Mouse (Mus musculus) neural tube, embryonic 15.5 days (tissue): Measurements from ENCODE around the gene Cryaa. TPM values are rescaled to one million over a fixed set of nuclear protein-coding genes. Genes with fewer than 3 reads are reported as not detected.
"Not testable (repeated sequence)": the region's sequence is repeated elsewhere in the genome, so short reads cannot be mapped to it uniquely, and the experiment has no call there.

Experiments used
- ATAC-seq: fragments of 200-750 bp; cut with Nextera tagmentation; 2 replicates; pipeline ENCODE4 v1.8.0; 2017; ENCODE audit warnings: mild to moderate bottlenecking, moderate TSS enrichment, moderate library complexity; ENCODE audit not compliant: low FRiP score
- H3K27ac ChIP-seq: fragments of 300-500 bp; sonication (generic); replicated peaks from 2 replicates; pipeline ENCODE4 v1.5.1; 2015; ENCODE audit warnings: mild to moderate bottlenecking, inconsistent platforms
- H3K27me3 ChIP-seq: fragments of 300-500 bp; sonication (generic); replicated peaks from 2 replicates; pipeline ENCODE4 v1.6.1; 2015; ENCODE audit warnings: inconsistent platforms
- H3K36me3 ChIP-seq: fragments of 300-500 bp; sonication (generic); 2 replicates; pipeline ENCODE4 v1.6.1; 2015; ENCODE audit warnings: inconsistent platforms
- H3K4me1 ChIP-seq: fragments of 300-500 bp; sonication (generic); 2 replicates; pipeline ENCODE4 v1.6.1; 2015; ENCODE audit warnings: inconsistent platforms
- H3K4me2 ChIP-seq: fragments of 300-500 bp; sonication (generic); 2 replicates; pipeline ENCODE4 v1.6.1; 2015; ENCODE audit warnings: inconsistent platforms, mild to moderate bottlenecking, moderate library complexity
- H3K4me3 ChIP-seq: fragments of 300-500 bp; sonication (generic); replicated peaks from 2 replicates; pipeline ENCODE4 v1.5.1; 2015; ENCODE audit warnings: mild to moderate bottlenecking, inconsistent platforms
- H3K9ac ChIP-seq: fragments of 300-500 bp; sonication (generic); replicated peaks from 2 replicates; pipeline ENCODE4 v1.6.1; 2015; ENCODE audit warnings: mild to moderate bottlenecking, inconsistent platforms
- H3K9me3 ChIP-seq: fragments of 300-500 bp; sonication (generic); replicated peaks from 2 replicates; pipeline ENCODE4 v1.6.1; 2016; ENCODE audit warnings: inconsistent platforms
- WGBS: fragments of 180-500 bp; shearing (Covaris S2); methylation state at CpG from one replicate; pipeline ENCODE4 v1.1.7; 2015; ENCODE audit warnings: mixed read lengths; 5-methylcytosine and 5-hydroxymethylcytosine counted together
- polyA plus RNA-seq: library from polyadenylated mRNA; unstranded; fragments of >200 nt; fragmentation: Nextera tagmentation; extraction: Ambion mirVana; gene quantifications from 2 replicates; pipeline ENCODE4 v1.2.1, GENCODE M21; 2015

Gene Cryaa
- polyA plus RNA-seq, 1 experiment from 2014 or later, result 0.14 TPM

DNA sequence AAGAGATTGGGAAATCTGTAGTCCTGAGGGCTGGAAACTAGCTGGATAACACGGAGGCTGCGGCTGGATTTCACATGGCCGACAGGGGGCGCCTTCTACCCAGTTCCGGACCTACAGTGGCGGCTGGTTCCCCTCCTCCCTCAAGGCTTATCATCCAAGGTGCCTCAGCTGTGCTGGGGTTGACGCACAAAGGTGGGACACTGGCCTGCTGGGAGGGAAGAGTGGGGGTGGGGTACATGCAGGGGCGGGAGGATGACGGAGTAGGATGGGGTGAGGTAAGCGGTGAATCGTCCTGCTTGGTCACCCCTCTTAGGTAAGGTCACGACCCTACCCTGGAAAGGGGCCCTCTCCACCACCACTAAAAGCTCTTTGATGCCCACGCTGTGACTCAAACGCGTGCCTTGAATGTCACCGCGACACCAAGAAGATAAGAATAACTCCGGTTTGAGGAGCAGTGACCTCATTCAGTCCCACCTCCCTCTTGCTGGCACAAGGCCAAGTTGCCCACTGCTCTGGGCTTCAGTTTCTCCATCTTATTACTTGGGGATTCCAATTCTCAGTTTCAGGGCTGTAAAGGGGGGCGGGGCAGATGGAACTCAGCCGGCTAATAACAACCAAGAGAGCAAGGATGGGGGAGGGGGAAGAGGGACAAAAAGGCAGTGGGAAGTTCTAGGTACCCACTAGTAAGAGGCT lies 15.9 kb downstream of the Cryaa start:
- Histone ChIP-seq H3K9ac (no peak overlapping the region), H3K4me1 (peaks cover 18% of the 10 kb centered on the region), H3K9me3 (no peaks in the 10 kb centered on the region), H3K4me2 (peak overlapping the region; percentile 50), H3K36me3 (no peaks in the 10 kb centered on the region), H3K27me3 (no peaks in the 10 kb centered on the region), H3K4me3 (no peak overlapping the region), H3K27ac (no peak overlapping the region)
- WGBS, result 3% methylated on average over 20 of the region's 20 CpGs
- peak; percentile 68; the same call in 1 of the 2 replicates for ATAC-seq

DNA sequence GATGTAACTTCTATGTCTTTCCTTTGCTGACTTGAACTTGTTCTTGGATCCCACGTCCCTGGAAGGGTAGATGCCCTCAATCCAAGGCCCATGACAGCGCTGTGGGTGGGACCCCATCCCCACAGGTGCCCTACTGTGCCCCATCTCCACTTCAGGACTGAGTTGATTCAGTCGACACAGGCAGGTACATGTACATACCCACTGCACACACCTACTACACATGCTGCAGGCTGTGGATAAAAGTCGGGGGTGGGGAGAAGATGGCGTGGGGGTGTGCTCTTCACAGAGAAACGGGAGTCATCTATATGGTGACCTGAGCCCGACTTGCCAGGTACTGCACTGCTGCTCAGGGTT lies 16.4 kb downstream of the Cryaa start:
- no peaks in the 10 kb centered on the region for H3K27me3 ChIP-seq
- H3K4me1 ChIP-seq, result peaks cover 20% of the 10 kb centered on the region
- H3K4me3 ChIP-seq, result no peak overlapping the region
- no peak overlapping the region for H3K9ac ChIP-seq
- H3K36me3 ChIP-seq, result no peaks in the 10 kb centered on the region
- 64% methylated on average over 7 of the region's 7 CpGs for WGBS
- ATAC-seq, result no peak
- H3K9me3 ChIP-seq, result no peaks in the 10 kb centered on the region
- H3K4me2 ChIP-seq, result no peak overlapping the region
- no peak overlapping the region for H3K27ac ChIP-seq

DNA sequence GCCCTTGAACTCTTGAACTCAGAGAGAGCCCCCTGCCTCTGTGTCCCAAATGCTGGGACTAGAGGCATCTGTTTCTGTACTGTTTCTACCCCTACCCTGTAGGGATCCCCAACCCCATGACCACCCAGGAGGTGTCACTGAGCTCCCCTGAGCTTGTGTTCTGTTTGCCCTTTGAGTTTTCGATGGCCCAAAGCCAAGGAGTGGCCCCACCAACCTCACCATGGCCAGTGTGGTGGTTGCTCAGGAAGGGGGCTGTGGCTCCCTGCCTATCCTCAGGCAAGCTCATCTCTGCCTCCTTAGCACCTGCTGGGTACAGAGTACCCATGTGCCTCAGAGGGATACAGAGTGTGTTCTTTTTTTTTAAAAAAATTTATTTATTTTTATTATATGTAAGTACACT lies 17.3 kb downstream of the Cryaa start:
- Histone ChIP-seq H3K9ac (no peak overlapping the region), H3K4me3 (no peak overlapping the region), H3K4me2 (no peak overlapping the region), H3K36me3 (no peaks in the 10 kb centered on the region), H3K27me3 (no peaks in the 10 kb centered on the region), H3K4me1 (peaks cover 20% of the 10 kb centered on the region), H3K9me3 (no peaks in the 10 kb centered on the region), H3K27ac (no peak overlapping the region)
- no peak for ATAC-seq
- WGBS, result 93% methylated on average over 1 of the region's 1 CpGs

DNA sequence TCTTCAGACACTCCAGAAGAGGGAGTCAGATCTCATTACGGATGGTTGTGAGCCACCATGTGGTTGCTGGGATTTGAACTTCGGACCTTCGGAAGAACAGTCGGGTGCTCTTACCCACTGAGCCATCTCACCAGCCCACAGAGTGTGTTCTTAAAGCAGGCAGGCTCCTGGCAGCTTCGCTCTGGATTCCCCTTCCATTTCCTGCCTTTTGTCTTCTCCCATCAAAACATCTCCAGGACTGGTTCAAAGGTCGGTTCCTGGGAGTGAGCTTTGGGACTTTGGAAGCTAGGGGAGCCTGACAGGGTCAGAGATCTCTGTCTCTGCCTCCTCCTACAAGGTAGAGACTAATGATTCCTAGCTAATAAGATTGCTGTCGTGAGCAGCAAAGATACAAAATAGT lies 17.7 kb downstream of the Cryaa start:
- 91% methylated on average over 7 of the region's 7 CpGs for WGBS
- not testable (repeated sequence) for H3K4me3 ChIP-seq, H3K9ac ChIP-seq, H3K9me3 ChIP-seq, H3K36me3 ChIP-seq, H3K27me3 ChIP-seq, H3K4me2 ChIP-seq, H3K27ac ChIP-seq, ATAC-seq
- peaks cover 20% of the 10 kb centered on the region for H3K4me1 ChIP-seq

DNA sequence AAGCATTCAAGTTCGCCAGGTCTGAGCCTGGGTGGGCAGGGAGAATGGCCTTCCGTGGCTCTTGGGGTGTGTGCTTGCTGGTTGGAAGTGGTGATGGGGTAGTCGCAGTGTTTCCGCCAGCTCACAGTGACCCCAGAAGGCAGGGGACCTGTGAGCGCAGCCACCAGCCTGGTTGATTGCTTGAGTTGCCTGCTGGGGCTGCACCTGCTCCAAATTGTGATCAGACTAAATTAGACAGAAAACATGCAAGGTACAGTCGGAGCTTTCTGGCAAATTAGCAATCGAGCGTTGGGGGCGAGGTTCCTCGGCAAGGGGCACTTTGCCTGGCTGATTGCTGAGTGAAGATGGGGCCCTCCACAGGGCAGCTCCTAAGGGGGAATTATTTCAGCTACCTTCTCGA lies 20.7 kb downstream of the Cryaa start:
- Histone ChIP-seq H3K4me2 (no peak overlapping the region), H3K4me3 (no peak overlapping the region), H3K36me3 (no peaks in the 10 kb centered on the region), H3K9me3 (no peaks in the 10 kb centered on the region), H3K27me3 (no peaks in the 10 kb centered on the region), H3K27ac (0 out of 2 replicates have a peak overlapping the region, but pooled peaks have one; percentile 33), H3K9ac (no peak overlapping the region), H3K4me1 (peaks cover 15% of the 10 kb centered on the region)
- ATAC-seq, result no peak
- 57% methylated on average over 11 of the region's 11 CpGs for WGBS

DNA sequence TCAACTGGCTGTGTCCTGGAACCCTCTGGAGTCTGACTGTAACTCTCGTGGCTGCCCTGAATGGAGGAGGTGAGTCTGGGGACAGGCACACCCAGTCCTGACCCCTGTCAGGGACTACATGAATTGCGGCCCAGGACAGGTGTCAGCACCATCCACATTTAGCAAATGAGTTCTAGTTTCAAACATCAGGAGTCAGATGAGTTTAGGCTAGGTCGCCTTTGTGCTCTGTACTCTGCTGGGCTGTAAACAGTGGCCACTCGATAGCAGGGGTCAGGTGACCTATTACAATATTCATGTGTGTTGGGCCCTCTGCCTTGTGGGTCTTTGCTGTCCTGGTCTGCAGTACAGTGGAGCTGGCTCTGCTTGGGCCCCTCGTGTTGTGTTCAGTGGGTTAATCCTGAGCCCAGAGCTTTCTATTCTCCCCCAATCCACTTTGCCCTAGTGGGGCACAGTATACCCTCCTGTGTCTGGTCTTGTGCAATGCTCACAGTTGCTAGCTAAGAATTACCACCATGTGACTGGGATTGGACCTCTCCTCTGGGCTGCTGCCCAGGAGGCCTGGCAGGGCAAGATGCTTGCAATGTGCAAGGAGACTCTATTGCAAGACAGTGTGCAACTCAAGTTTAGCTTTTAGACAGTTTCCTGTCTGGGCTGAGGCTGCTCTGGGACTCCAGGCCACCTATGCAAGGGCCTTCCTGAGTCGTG lies 25.8 kb downstream of the Cryaa start:
- Histone ChIP-seq H3K4me3 (no peak overlapping the region), H3K27ac (no peak overlapping the region), H3K4me1 (peaks cover 8% of the 10 kb centered on the region; the same call in 1 of the 2 replicates), H3K9ac (no peak overlapping the region), H3K27me3 (no peaks in the 10 kb centered on the region), H3K36me3 (no peaks in the 10 kb centered on the region), H3K4me2 (no peak overlapping the region), H3K9me3 (no peaks in the 10 kb centered on the region)
- ATAC-seq, result no peak
- 70% methylated on average over 6 of the region's 6 CpGs for WGBS

DNA sequence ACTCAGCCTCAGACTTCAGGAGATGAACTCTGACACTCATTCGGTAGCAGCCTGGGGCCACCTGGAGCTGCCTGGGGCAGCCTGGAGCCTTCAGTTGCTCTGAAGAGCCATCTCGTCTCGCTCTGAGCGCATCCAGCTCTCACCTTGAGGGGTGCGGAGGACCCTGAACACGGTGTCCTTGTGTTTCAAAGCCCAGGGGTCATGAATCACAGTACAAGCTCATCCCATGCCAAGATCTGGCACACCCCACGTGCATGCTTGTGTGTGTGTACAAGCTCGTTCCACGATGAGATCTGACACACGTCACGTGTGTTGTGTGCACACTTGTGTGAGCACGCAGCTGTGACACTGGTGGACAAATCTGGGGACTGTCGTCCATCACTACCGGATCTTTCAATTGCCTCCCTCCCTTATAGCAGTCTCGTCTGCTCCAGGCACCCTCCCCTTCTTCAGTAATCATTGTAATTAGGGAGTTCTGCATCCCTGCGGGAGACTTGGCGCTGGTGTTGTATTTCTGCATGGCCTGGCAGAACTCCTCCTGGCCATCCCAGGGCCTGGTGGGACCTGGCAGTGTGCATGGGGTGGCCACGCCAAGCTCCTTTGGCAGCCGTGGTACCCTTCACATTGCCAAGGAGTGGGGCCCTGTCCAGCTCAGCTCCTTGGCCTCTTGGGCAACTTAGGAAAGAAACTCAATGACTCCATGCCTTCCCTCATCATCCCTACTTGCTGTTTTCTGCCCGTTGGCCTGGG lies 27.8 kb downstream of the Cryaa start:
- Histone ChIP-seq H3K36me3 (no peaks in the 10 kb centered on the region), H3K4me2 (no peak overlapping the region), H3K27ac (no peak overlapping the region), H3K4me1 (peaks cover 5% of the 10 kb centered on the region; the same call in 1 of the 2 replicates), H3K4me3 (no peak overlapping the region), H3K9me3 (no peaks in the 10 kb centered on the region), H3K27me3 (no peaks in the 10 kb centered on the region), H3K9ac (no peak overlapping the region)
- WGBS, result 55% methylated on average over 20 of the region's 20 CpGs
- ATAC-seq, result no peak

DNA sequence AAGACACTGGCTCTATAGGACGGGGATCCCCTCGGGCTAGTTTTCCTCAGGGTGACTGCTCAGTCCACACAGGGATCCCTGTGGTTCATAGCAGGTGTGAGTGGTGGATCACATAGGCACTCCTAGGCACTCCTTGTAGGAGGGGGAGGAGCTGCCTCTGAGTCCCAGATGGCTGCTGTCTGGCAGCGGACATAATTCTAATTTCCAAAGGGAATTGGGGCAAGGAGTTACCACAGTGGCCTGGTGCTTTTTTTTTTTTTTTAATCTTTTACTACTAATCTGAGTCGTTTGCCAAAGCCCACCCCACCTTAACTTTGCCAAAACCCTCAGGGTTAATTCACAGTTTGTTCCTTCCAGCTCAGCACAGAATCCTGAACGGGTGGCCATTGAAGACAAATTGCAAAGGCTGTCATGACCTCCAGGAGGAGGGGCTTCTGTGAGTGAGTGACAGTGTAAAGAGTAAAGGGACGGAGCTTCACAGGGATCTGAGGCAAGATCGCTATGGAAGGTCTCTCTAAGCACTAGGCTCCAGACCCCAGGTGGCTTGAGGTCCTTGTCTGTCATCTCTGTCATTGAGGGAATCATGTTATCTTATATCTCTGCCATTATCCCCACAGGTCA lies 31.6 kb downstream of the Cryaa start:
- WGBS, result 44% methylated on average over 7 of the region's 7 CpGs

DNA sequence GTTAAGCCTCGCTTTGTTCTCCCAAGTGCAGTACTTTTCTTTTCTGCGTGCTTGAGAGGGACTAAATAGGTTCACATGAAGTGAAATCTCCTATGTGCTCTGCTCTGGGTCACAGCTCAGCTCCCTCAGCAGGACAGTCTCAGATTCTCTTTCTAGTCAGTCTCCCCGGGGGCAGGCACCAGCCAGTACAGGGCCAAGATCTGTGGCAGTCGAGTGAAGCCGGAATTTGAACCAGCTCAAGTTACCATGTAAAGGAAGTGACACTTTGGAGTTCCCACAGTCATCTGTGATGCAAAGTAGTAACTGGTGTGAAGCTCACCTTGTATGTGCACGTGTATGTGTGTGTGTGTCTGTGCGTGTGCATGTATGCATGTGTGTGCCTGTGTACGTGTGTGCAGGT lies 32.8 kb downstream of the Cryaa start:
- Histone ChIP-seq H3K27ac (no peak overlapping the region), H3K27me3 (no peaks in the 10 kb centered on the region), H3K36me3 (no peaks in the 10 kb centered on the region), H3K4me3 (no peak overlapping the region), H3K9me3 (no peaks in the 10 kb centered on the region), H3K4me1 (peaks cover 4% of the 10 kb centered on the region; the same call in 1 of the 2 replicates), H3K4me2 (no peak overlapping the region), H3K9ac (no peak overlapping the region)
- no peak for ATAC-seq
- WGBS, result 84% methylated on average over 8 of the region's 8 CpGs

More for the DNA sequence above, 31.6 kb downstream of the Cryaa start:
- Histone ChIP-seq H3K27ac (no peak overlapping the region), H3K4me3 (no peak overlapping the region), H3K4me1 (peaks cover 5% of the 10 kb centered on the region; the same call in 1 of the 2 replicates), H3K9me3 (no peaks in the 10 kb centered on the region), H3K27me3 (no peaks in the 10 kb centered on the region), H3K36me3 (no peaks in the 10 kb centered on the region), H3K9ac (no peak overlapping the region), H3K4me2 (no peak overlapping the region)
- ATAC-seq, result no peak

DNA sequence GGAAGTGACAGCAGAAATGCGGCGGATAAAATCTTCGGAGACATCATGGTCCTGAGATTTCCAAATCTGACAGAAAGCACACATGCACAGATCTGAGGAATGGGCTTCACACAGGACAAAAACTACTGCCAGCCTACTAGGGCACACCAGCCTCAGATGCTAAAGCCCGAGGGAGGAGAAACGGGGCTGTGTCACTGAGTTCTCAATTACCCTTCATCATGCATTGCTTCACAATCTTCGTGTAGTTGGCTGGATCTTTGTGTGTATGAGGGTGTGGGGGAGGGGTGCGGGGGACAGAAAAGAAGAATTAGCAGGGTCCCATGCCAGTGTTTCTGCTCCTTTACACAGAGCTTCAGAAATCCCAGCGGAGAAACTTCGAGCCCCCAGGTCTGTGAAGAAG lies 36.1 kb downstream of the Cryaa start:
- 75% methylated on average over 9 of the region's 9 CpGs for WGBS

DNA sequence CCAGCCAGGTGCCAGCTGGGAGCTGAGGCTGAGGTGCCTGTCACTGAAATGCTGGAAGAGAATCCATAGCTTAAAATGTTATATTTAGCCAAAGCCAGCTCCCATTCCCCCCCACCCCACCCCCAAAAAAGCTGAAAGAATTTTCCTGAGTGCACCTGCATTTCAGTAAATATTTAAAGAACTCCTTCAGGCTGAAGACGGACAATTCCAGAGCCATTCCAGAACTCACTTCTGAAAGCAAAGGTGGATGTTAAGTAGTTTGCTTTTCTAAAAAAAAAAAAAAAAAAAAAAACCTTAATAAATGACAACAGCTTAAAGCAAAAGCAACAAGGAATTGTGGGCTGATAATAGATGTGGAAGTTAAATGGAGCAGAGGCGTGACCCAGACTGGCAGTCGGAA lies 36.5 kb downstream of the Cryaa start:
- Histone ChIP-seq H3K27ac (no peak overlapping the region), H3K27me3 (no peaks in the 10 kb centered on the region), H3K4me2 (no peak overlapping the region), H3K36me3 (no peaks in the 10 kb centered on the region), H3K9ac (no peak overlapping the region), H3K9me3 (no peaks in the 10 kb centered on the region), H3K4me1 (no peaks in the 10 kb centered on the region), H3K4me3 (no peak overlapping the region)
- no peak for ATAC-seq
- WGBS, result 84% methylated on average over 3 of the region's 3 CpGs

More for the DNA sequence above, 36.1 kb downstream of the Cryaa start:
- ATAC-seq, result no peak
- Histone ChIP-seq H3K4me2 (no peak overlapping the region), H3K27me3 (no peaks in the 10 kb centered on the region), H3K4me3 (no peak overlapping the region), H3K27ac (no peak overlapping the region), H3K4me1 (no peaks in the 10 kb centered on the region), H3K9ac (no peak overlapping the region), H3K9me3 (no peaks in the 10 kb centered on the region), H3K36me3 (no peaks in the 10 kb centered on the region)
